Mouse (Mus musculus) testis, adult 2 months (tissue): Measurements from ENCODE around the gene Spin2c. TPM values are rescaled to one million over a fixed set of nuclear protein-coding genes. Genes with fewer than 3 reads are reported as not detected.

ENCODE experiments used
- H3K27ac ChIP-seq: fragments of 200-500 bp; 2 replicates; pipeline ENCODE4 v1.5.1; 2012; ENCODE audit warnings: low read depth, low read length; ENCODE audit not compliant: control insufficient read depth, insufficient read depth
- H3K27me3 ChIP-seq: fragments of 200-500 bp; 2 replicates; pipeline ENCODE4 v1.6.1; 2012; ENCODE audit warnings: mild to moderate bottlenecking, low read length, moderate library complexity; ENCODE audit not compliant: control insufficient read depth, insufficient read depth
- H3K36me3 ChIP-seq: fragments of 200-500 bp; 2 replicates; pipeline ENCODE4 v1.6.1; 2012; ENCODE audit warnings: mild to moderate bottlenecking, low read length; ENCODE audit not compliant: control insufficient read depth, insufficient read depth
- H3K4me1 ChIP-seq: fragments of 200-500 bp; 2 replicates; pipeline ENCODE4 v1.6.1; 2012; ENCODE audit warnings: low read length; ENCODE audit not compliant: control insufficient read depth, insufficient read depth
- H3K4me3 ChIP-seq: fragments of 200-500 bp; 2 replicates; pipeline ENCODE4 v1.5.1; 2012; ENCODE audit warnings: low read depth, mild to moderate bottlenecking, low read length, moderate library complexity, mixed read lengths; ENCODE audit not compliant: control insufficient read depth
- CTCF ChIP-seq: fragments of 200-500 bp; IDR thresholded peaks from 2 replicates; pipeline ENCODE4 v1.5.1; 2012; ENCODE audit warnings: low read depth, mild to moderate bottlenecking, inconsistent platforms, low read length, moderate library complexity; ENCODE audit not compliant: control insufficient read depth, insufficient read depth, insufficient replicate concordance
- POLR2A ChIP-seq: fragments of 200-500 bp; IDR thresholded peaks from 2 replicates; pipeline ENCODE4 v1.6.1; 2012; ENCODE audit warnings: low read depth, mild to moderate bottlenecking, inconsistent platforms, low read length, moderate library complexity; ENCODE audit not compliant: control insufficient read depth
- polyA plus RNA-seq: library from polyadenylated mRNA; depleted of rRNA; stranded (reverse); fragments of >200 nt; gene quantifications from 2 replicates; pipeline ENCODE4 v1.2.3, GENCODE M21; 2012; rRNA removed

Spin2c gene
- polyA plus RNA-seq, result 0.49 and 0.64 TPM in 2 replicates

DNA sequence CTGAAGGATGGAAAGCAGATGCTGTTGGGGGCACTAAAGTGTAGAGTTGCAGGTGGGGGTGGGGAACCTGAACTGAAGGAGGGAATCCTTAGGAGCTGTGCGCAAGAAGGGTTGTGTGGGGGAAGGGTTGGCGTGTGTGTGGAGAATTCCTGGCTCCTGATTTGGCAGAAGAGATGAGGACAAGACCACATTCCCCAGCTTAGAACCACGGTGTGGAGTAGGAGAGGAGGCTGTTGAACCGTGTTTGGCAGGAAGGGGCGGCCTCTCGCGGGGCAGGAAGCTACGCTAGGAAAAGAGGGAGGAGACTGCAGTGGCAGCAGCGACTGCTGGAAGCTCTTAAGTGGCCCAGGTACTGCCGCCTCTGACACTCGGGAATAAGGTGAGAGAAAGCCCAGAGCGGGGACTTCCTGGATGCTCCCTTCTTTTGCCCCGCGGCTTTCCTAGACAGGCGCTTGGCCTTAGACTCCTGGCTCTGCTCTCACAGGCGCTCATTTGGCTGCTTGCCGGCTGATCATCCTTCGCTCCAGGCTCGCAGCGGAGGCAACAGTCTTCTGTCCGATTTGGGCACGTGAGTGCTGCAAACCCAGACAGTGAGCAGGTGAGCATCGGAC lies at the start of gene Spin2c:
TSS of gene Spin2c (plus strand) at position 275 of the 611 bp plus-strand sequence.
- Histone ChIP-seq H3K27me3 (no peaks in the 10 kb centered on the region), H3K4me3 (peak within 1 kb of the TSS; percentile 76), H3K36me3 (no peaks in the 10 kb centered on the region), H3K4me1 (peaks cover 4% of the 10 kb centered on the region; the same call in 1 of the 2 replicates), H3K27ac (no peak within 1 kb of the TSS)
- TF ChIP-seq POLR2A (no peak; the same call in 1 of the 2 replicates), CTCF (no peak)

DNA sequence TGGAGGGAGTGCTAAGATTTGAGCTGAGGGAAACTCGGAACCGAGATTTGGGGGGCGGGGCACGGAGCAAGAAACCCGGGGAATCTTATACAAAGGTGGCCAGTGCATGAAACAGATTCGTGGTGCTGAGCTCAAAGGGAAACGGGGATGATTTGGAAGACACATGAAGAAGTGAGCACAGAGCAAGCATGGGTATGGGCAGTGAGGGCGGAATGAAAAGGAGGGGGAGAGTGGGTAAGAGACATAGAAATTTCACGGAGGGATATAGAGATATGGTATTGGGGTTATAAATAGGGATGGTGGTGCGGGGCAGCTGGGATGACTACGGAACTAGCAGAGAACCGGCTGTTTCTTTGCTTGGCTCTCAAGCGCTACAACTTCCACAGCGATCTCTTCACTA lies 581 bp downstream of the Spin2c start:
- no peak overlapping the region for H3K27ac ChIP-seq
- H3K36me3 ChIP-seq, result no peaks in the 10 kb centered on the region
- TF ChIP-seq POLR2A, result no peak
- TF ChIP-seq CTCF, result no peak
- no peaks in the 10 kb centered on the region for H3K27me3 ChIP-seq
- peaks cover 4% of the 10 kb centered on the region; the same call in 1 of the 2 replicates for H3K4me1 ChIP-seq
- peak overlapping the region; percentile 76 for H3K4me3 ChIP-seq

Other genes with a start within 250 kb of the Spin2c start
- gene Kctd12b, start 135.8 kb upstream of the Spin2c start, polyA plus RNA-seq, result 0.17 and 0.25 TPM in 2 replicates
- gene Nbdy, start 108.6 kb upstream of the Spin2c start, polyA plus RNA-seq, result 7.5 and 8.6 TPM in 2 replicates
- gene Samt1, start 180.4 kb downstream of the Spin2c start, polyA plus RNA-seq, result 12.2 and 17.3 TPM in 2 replicates
- 12.2 and 17.3 TPM in 2 replicates for gene 4921511M17Rik, start 201.6 kb downstream of the Spin2c start, polyA plus RNA-seq
- gene Gm10057, start 222.8 kb downstream of the Spin2c start, polyA plus RNA-seq, result 15.6 and 30.3 TPM in 2 replicates